7 mouse cellular contexts compared by ENCODE assay signal in the genomic region with DNA sequence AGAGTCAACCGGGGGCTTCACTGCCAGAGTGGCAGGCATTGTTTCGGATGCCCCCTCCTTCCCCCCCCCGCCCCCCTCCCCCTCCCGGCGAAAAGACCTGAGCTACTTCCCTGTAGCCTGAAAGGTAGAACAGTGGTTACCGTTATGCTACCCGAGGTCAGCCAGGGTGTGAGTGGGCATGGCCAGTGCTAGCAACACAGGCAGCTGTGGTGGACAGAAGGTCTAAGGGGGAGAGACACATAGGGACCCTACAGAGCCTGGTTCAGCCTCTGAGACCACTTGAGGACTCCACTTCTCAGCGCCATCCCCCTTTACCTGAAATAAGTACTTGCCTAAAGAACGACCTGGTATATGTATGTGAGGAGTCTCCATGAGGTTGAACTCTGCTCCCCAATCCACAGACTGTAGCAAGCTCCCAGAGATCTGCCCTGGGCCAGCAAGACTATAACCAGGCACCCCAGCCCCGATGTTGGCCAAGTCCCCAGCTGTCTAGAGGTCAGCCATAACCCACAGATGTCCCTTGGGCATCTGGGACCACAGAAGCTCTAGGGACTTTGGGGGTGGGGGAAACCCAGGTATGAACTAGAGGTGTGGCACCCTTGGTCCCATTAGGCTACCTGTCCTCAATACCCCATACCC.
DNase-seq lines count a peak whose midpoint lies in the region; ATAC-seq and TF ChIP-seq lines count a peak whose summit lies in the region.

No protein-coding gene starts in this region.

- peak; percentile 35; the same call in 1 of the 2 replicates for ATAC-seq in neural tube, embryonic 11.5 days (ENCODE audit: insufficient read depth, low FRiP score, low TSS enrichment)
- ATAC-seq in forebrain, postnatal 0 days = no peak
- no peak for ATAC-seq in liver, embryonic 13.5 days (ENCODE audit: low read depth)
- ATAC-seq in stomach, embryonic 16.5 days (ENCODE audit: insufficient read depth, low FRiP score) = peak; percentile 49; the same call in 1 of the 2 replicates

- no peaks in the 10 kb centered on the region for H3K36me3 ChIP-seq in neural tube, embryonic 11.5 days (ENCODE audit: control insufficient read depth, insufficient read depth, low read length)
- no peaks in the 10 kb centered on the region for H3K36me3 ChIP-seq in forebrain, postnatal 0 days (ENCODE audit: insufficient read depth)
- H3K36me3 ChIP-seq in liver, embryonic 13.5 days = no peaks in the 10 kb centered on the region
- H3K36me3 ChIP-seq in stomach, embryonic 16.5 days (ENCODE audit: control insufficient read depth, insufficient read depth, low read length) = no peaks in the 10 kb centered on the region

- no peaks in the 10 kb centered on the region for H3K9me3 ChIP-seq in neural tube, embryonic 11.5 days (ENCODE audit: control insufficient read depth, low read length)
- no peaks in the 10 kb centered on the region for H3K9me3 ChIP-seq in forebrain, postnatal 0 days (ENCODE audit: low read length)
- no peaks in the 10 kb centered on the region for H3K9me3 ChIP-seq in liver, embryonic 13.5 days (replicated peaks)
- no peaks in the 10 kb centered on the region for H3K9me3 ChIP-seq in stomach, embryonic 16.5 days (replicated peaks; ENCODE audit: control insufficient read depth, low read length)

- peaks cover 57% of the 10 kb centered on the region for H3K27me3 ChIP-seq in neural tube, embryonic 11.5 days (ENCODE audit: control insufficient read depth, insufficient read depth, low read length)
- H3K27me3 ChIP-seq in forebrain, postnatal 0 days (ENCODE audit: insufficient read depth, low read length) = no peaks in the 10 kb centered on the region
- peaks cover 71% of the 10 kb centered on the region for H3K27me3 ChIP-seq in liver, embryonic 13.5 days
- H3K27me3 ChIP-seq in stomach, embryonic 16.5 days (ENCODE audit: control insufficient read depth, insufficient read depth, low read length) = no peaks in the 10 kb centered on the region

- peak overlapping the region; percentile 66 for H3K4me2 ChIP-seq in neural tube, embryonic 11.5 days (ENCODE audit: low read depth)
- H3K4me2 ChIP-seq in forebrain, postnatal 0 days (ENCODE audit: low read depth) = peak overlapping the region; percentile 67
- H3K4me2 ChIP-seq in liver, embryonic 13.5 days = peak overlapping the region; percentile 58
- H3K4me2 ChIP-seq in stomach, embryonic 16.5 days (ENCODE audit: low read depth, low read length) = peak overlapping the region; percentile 81

- H3K27ac ChIP-seq in neural tube, embryonic 11.5 days (ENCODE audit: low read depth, low read length) = no peak overlapping the region
- H3K27ac ChIP-seq in forebrain, postnatal 0 days (ENCODE audit: low read depth, low read length) = peak overlapping the region; percentile 71
- H3K27ac ChIP-seq in liver, embryonic 13.5 days = no peak overlapping the region
- peak overlapping the region; percentile 87 for H3K27ac ChIP-seq in stomach, embryonic 16.5 days (ENCODE audit: low read length)

- 0 out of 2 replicates have a peak, but pooled peaks cover 11% of the 10 kb centered on the region for H3K4me1 ChIP-seq in neural tube, embryonic 11.5 days (ENCODE audit: control insufficient read depth, insufficient read depth, low read length)
- 0 out of 2 replicates have a peak, but pooled peaks cover 9% of the 10 kb centered on the region for H3K4me1 ChIP-seq in forebrain, postnatal 0 days (ENCODE audit: insufficient read depth)
- peaks cover 4% of the 10 kb centered on the region for H3K4me1 ChIP-seq in liver, embryonic 13.5 days (replicated peaks)
- H3K4me1 ChIP-seq in stomach, embryonic 16.5 days (ENCODE audit: control insufficient read depth, insufficient read depth, low read length) = peaks cover 18% of the 10 kb centered on the region

- 21% methylated on average over 10 of the region's 10 CpGs for WGBS in neural tube, embryonic 11.5 days
- WGBS in forebrain, postnatal 0 days = 42% methylated on average over 8 of the region's 10 CpGs
- WGBS in liver, embryonic 13.5 days (ENCODE audit: insufficient replicate concordance) = 19% methylated on average over 9 of the region's 10 CpGs
- 40% methylated on average over 7 of the region's 10 CpGs for WGBS in stomach, embryonic 16.5 days

- H3K9ac ChIP-seq in neural tube, embryonic 11.5 days (ENCODE audit: low read length) = peak overlapping the region; percentile 80
- peak overlapping the region; percentile 54 for H3K9ac ChIP-seq in forebrain, postnatal 0 days
- no peak overlapping the region for H3K9ac ChIP-seq in liver, embryonic 13.5 days
- peak overlapping the region; percentile 92 for H3K9ac ChIP-seq in stomach, embryonic 16.5 days (ENCODE audit: low read length)

- peak overlapping the region; percentile 35 for H3K4me3 ChIP-seq in neural tube, embryonic 11.5 days (ENCODE audit: low read depth, low read length)
- peak overlapping the region; percentile 36 for H3K4me3 ChIP-seq in forebrain, postnatal 0 days (ENCODE audit: low read depth, low read length)
- H3K4me3 ChIP-seq in liver, embryonic 13.5 days (replicated peaks) = peak overlapping the region; percentile 43; the same call in 1 of the 2 replicates
- peak overlapping the region; percentile 56 for H3K4me3 ChIP-seq in stomach, embryonic 16.5 days (replicated peaks; ENCODE audit: low read length)

- TF ChIP-seq CTCF in forebrain, postnatal 0 days (IDR thresholded peaks at IDR 0.05; ENCODE audit: low read depth) = no peak

- no peak for DNase-seq in neural tube, embryonic 11.5 days (ENCODE audit: low spot score)
- DNase-seq in neural tube, embryonic 10.5 days (ENCODE audit: extremely low spot score, low spot score) = no peak
- DNase-seq in forebrain, postnatal 0 days = no peak
- no peak for DNase-seq in liver, embryonic 13.5 days
- DNase-seq in ovary, postnatal 36 days (ENCODE audit: low spot score) = no peak
- no peak for DNase-seq in right cerebral cortex, adult 18-20 months

Comparison
In these comparisons a context has a peak if more than half of its experiments do, and no peak if none do; other contexts are left out.
1. ATAC-seq: peak in neural tube, embryonic 11.5 days (single experiment) and stomach, embryonic 16.5 days (single experiment); none in forebrain, postnatal 0 days (single experiment) and liver, embryonic 13.5 days (single experiment).
2. H3K27ac ChIP-seq: peak in forebrain, postnatal 0 days (single experiment) and stomach, embryonic 16.5 days (single experiment); none in neural tube, embryonic 11.5 days (single experiment) and liver, embryonic 13.5 days (single experiment).
3. Peak in every context shown above with its lines, with median percentiles within 50 percentile points of each other: H3K4me2 ChIP-seq and H3K4me3 ChIP-seq.